Mouse (Mus musculus) spleen, postnatal 36 days (tissue): Measurements from ENCODE around the gene Fam181b.

Experiments
- DNase-seq, 2 experiments: peaks; one replicate each; pipeline ENCODE4 v3.0.0; 2022; ENCODE audit warnings: low spot score in 2 of 2, mixed read lengths in 1 of 2

Gene Fam181b

GRCm38 (mm10) chr7:93079785-93080730, at the start of gene Fam181b:
TSS of gene Fam181b (plus strand) at chr7:93079865.
- peak in 1 of 2 experiments; percentile 2 for DNase-seq

GRCm38 (mm10) chr7:93037763-93038471, 41.7 kb upstream of the Fam181b start:
- no peak for DNase-seq

GRCm38 (mm10) chr7:93038472-93038828, 41.2 kb upstream of the Fam181b start:
- DNase-seq = no peak

- no peak for DNase-seq
These were observed 40.1 kb upstream of the Fam181b start for GRCm38 (mm10) chr7:93039542-93039941.

GRCm38 (mm10) chr7:93044359-93044758, 35.3 kb upstream of the Fam181b start:
- peak in 1 of 2 experiments; percentile 1 for DNase-seq

GRCm38 (mm10) chr7:93044788-93045187, 34.9 kb upstream of the Fam181b start:
- no peak for DNase-seq

GRCm38 (mm10) chr7:93060831-93061230, 18.8 kb upstream of the Fam181b start:
- DNase-seq = no peak

- no peak for DNase-seq
These were observed 17.9 kb upstream of the Fam181b start for GRCm38 (mm10) chr7:93061747-93062146.

- no peak for DNase-seq
These were observed 17.5 kb upstream of the Fam181b start for GRCm38 (mm10) chr7:93062189-93062588.

- DNase-seq = no peak
These were observed 12.1 kb upstream of the Fam181b start for GRCm38 (mm10) chr7:93067464-93068015.

- DNase-seq = no peak
These were observed 3.2 kb upstream of the Fam181b start for GRCm38 (mm10) chr7:93076435-93076960.

- no peak for DNase-seq
These were observed 263 bp upstream of the Fam181b start for GRCm38 (mm10) chr7:93079420-93079784.

GRCm38 (mm10) chr7:93080731-93081430, 1.2 kb downstream of the Fam181b start:
- DNase-seq = no peak

- peak in 1 of 2 experiments; percentile 2 for DNase-seq
These were observed 13.8 kb downstream of the Fam181b start for GRCm38 (mm10) chr7:93093371-93094058.

- DNase-seq = no peak
These were observed 15.8 kb downstream of the Fam181b start for GRCm38 (mm10) chr7:93095511-93095910.

GRCm38 (mm10) chr7:93104776-93105340, 25.2 kb downstream of the Fam181b start:
- DNase-seq = no peak

GRCm38 (mm10) chr7:93110370-93110965, 30.8 kb downstream of the Fam181b start:
- DNase-seq = no peak

- no peak for DNase-seq
These were observed 31.4 kb downstream of the Fam181b start for GRCm38 (mm10) chr7:93111056-93111455.

- no peak for DNase-seq
These were observed 37.9 kb downstream of the Fam181b start for GRCm38 (mm10) chr7:93117561-93117960.

GRCm38 (mm10) chr7:93123936-93124335, 44.3 kb downstream of the Fam181b start:
- no peak for DNase-seq
